In the genomic region with DNA sequence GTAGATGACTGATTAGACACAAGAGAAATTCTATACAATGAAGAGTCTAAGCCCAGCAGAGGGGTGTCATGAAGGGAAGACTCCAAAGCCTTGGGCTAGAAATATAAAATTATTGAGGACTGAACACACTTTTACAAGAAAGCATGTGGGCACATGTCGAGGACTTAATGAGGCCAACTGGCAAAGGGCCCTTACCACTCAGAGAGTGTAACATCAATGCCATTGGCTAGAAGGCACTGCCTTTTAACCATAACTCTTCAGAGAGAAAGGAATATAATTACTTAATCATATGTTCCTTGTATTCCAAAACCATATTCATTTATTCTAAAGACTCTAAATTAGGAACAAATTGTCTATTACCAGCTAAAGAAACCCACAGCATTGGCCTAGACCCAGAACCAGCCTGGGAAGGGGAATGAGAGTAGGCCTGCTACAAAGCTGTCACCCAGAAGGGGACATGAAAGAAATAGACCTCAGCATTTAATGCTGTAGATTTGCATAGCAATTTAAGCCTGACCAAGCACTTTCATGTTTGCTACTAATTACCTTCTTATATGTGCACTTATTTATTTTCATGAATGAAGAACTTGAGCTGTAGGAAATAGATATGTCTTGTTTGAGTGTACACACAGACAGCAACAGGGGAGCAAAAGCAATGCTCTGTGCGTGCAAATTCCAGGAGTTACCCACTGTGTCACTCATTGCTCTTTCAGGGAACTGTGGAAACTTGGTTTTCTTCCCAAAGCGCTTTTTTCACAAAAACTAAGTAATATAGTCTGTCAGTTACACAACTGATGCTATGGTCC, we compare ENCODE assay signal across 21 mouse cellular contexts.
"Had no signal": no experiment of that assay in that cellular context is flagged by ENCODE, and none has a peak within 500 bp of the region (broad histone marks: within the 10 kb centered on the region; RNA-seq: fewer than 3 reads in every experiment).

No protein-coding gene starts in this region.

- ATAC-seq: liver, postnatal 0 days; lung, postnatal 0 days; midbrain, embryonic 15.5 days had no signal

- H3K9ac ChIP-seq: kidney, embryonic 15.5 days; limb, embryonic 12.5 days; limb, embryonic 15.5 days; liver, embryonic 14.5 days; liver, postnatal 0 days; lung, embryonic 14.5 days; midbrain, embryonic 12.5 days; midbrain, embryonic 15.5 days; neural tube, embryonic 13.5 days; stomach, embryonic 15.5 days had no signal

- H3K9me3 ChIP-seq: kidney, embryonic 15.5 days; limb, embryonic 12.5 days; limb, embryonic 15.5 days; midbrain, embryonic 12.5 days; midbrain, embryonic 15.5 days; neural tube, embryonic 13.5 days; stomach, embryonic 15.5 days had no signal

- H3K27ac ChIP-seq: kidney, embryonic 15.5 days; limb, embryonic 12.5 days; limb, embryonic 15.5 days; liver, embryonic 14.5 days; macrophage; midbrain, embryonic 12.5 days; midbrain, embryonic 15.5 days; neural tube, embryonic 13.5 days; stomach, embryonic 15.5 days had no signal

- H3K4me2 ChIP-seq: kidney, embryonic 15.5 days; limb, embryonic 12.5 days; limb, embryonic 15.5 days; liver, embryonic 11.5 days; lung, embryonic 14.5 days; midbrain, embryonic 12.5 days; midbrain, embryonic 15.5 days; neural tube, embryonic 13.5 days; stomach, embryonic 15.5 days had no signal

- H3K4me1 ChIP-seq: kidney, embryonic 15.5 days; limb, embryonic 12.5 days; limb, embryonic 15.5 days; midbrain, embryonic 12.5 days; midbrain, embryonic 15.5 days; neural tube, embryonic 13.5 days; stomach, embryonic 15.5 days had no signal

- DNase-seq: kidney, postnatal 14 days; kidney, postnatal 4 days; left cerebral cortex, postnatal 4 days; liver, postnatal 0 days; lung, embryonic 14.5 days; retina, postnatal 1 day; right cerebral cortex, postnatal 25 days; spleen, adult 18-20 months; thymus, postnatal 25 days had no signal

- H3K4me3 ChIP-seq: kidney, embryonic 15.5 days; limb, embryonic 12.5 days; limb, embryonic 15.5 days; midbrain, embryonic 12.5 days; midbrain, embryonic 15.5 days; myocyte; neural tube, embryonic 13.5 days; stomach, embryonic 15.5 days had no signal

- H3K27me3 ChIP-seq: kidney, embryonic 15.5 days; limb, embryonic 12.5 days; limb, embryonic 15.5 days; midbrain, embryonic 12.5 days; midbrain, embryonic 15.5 days; neural tube, embryonic 13.5 days; stomach, embryonic 15.5 days had no signal

- H3K36me3 ChIP-seq: kidney, embryonic 15.5 days; limb, embryonic 12.5 days; limb, embryonic 15.5 days; midbrain, embryonic 15.5 days; stomach, embryonic 15.5 days had no signal
